Mouse (Mus musculus) heart, embryonic 13.5 days (tissue): ENCODE results near the gene Zic4. TPM values are rescaled to one million over a fixed set of nuclear protein-coding genes. Genes with fewer than 3 reads are reported as not detected.

ENCODE experiments used
- ATAC-seq: fragments of 200-750 bp; cut with Nextera tagmentation; 2 replicates; pipeline ENCODE4 v1.8.0; 2017; ENCODE audit warnings: moderate TSS enrichment; ENCODE audit not compliant: insufficient number of reproducible peaks, low FRiP score, low TSS enrichment; ENCODE audit errors: extremely low read depth
- H3K27ac ChIP-seq: fragments of 300-500 bp; sonication (generic); replicated peaks from 2 replicates; pipeline ENCODE4 v1.5.1; 2015; ENCODE audit warnings: moderate library complexity, mild to moderate bottlenecking, inconsistent platforms
- H3K27me3 ChIP-seq: fragments of 300-500 bp; sonication (generic); replicated peaks from 2 replicates; pipeline ENCODE4 v1.6.1; 2015; ENCODE audit warnings: mild to moderate bottlenecking, inconsistent platforms
- H3K36me3 ChIP-seq: fragments of 300-500 bp; sonication (generic); 2 replicates; pipeline ENCODE4 v1.6.1; 2015; ENCODE audit warnings: mild to moderate bottlenecking, inconsistent platforms
- H3K4me1 ChIP-seq: fragments of 300-500 bp; sonication (generic); 2 replicates; pipeline ENCODE4 v1.6.1; 2015; ENCODE audit warnings: inconsistent platforms
- H3K4me2 ChIP-seq: fragments of 300-500 bp; sonication (generic); 2 replicates; pipeline ENCODE4 v1.6.1; 2015; ENCODE audit warnings: inconsistent platforms, mild to moderate bottlenecking, moderate library complexity
- H3K4me3 ChIP-seq: fragments of 300-500 bp; sonication (generic); 2 replicates; pipeline ENCODE4 v1.5.1; 2015; ENCODE audit warnings: moderate library complexity, mild to moderate bottlenecking, inconsistent platforms
- H3K9ac ChIP-seq: fragments of 300-500 bp; sonication (generic); 2 replicates; pipeline ENCODE4 v1.6.1; 2015; ENCODE audit warnings: inconsistent platforms, mild to moderate bottlenecking, moderate library complexity
- H3K9me3 ChIP-seq: fragments of 300-500 bp; sonication (generic); 2 replicates; pipeline ENCODE4 v1.6.1; 2016; ENCODE audit warnings: inconsistent platforms
- WGBS: fragments of 180-500 bp; shearing (Covaris S2); methylation state at CpG from one replicate; pipeline ENCODE4 v1.1.7; 2015; ENCODE audit warnings: mixed read lengths; 5-methylcytosine and 5-hydroxymethylcytosine counted together
- polyA plus RNA-seq: library from polyadenylated mRNA; unstranded; fragments of >200 nt; fragmentation: Nextera tagmentation; extraction: Ambion mirVana; gene quantifications from 2 replicates; pipeline ENCODE4 v1.2.1, GENCODE M21; 2015

Gene Zic4
- not detected in 2 replicates for polyA plus RNA-seq

DNA sequence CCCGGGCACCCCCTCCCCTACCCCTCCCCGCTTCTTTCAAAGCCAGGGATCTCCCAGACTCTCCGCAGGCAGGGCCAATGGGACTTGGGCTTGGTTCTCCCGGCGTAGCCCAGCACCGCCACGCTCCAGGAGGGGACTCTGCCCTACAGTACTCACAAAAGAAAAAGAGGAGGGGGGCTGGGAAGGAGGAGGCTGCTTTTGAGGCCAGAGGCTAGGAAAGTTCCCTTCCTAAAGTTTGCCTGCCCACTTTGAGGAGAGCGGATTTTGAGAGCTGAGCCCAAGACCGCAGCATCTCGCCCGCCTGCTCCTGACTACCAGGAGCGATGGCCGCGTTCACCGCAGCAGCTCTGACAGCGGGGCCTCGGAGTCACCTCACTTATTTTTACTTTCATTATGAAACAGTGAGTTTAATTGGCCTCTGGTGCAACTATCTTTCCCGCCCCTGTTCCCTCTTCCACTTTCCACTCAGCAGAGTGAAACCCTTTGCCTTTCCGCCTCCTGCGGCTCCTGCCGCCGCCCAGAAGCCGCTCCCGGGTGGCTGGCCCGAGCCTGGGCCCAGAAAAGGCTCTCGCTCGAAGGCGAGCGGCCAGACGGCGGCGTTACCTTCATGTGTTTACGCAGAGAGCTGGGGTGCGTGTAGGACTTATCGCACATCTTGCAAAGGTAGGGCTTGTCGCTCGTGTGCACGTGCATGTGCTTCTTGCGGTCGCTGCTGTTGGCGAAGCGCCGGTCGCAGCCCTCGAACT, at the start of gene Zic4:
Gene Zic4, plus strand, starts transcription at position 558 of the 746 bp plus-strand sequence.
- Histone ChIP-seq H3K27me3 (peaks cover 92% of the 10 kb centered on the region), H3K4me3 (peak within 1 kb of the TSS; percentile 51), H3K9ac (peak within 1 kb of the TSS; percentile 8; the same call in 1 of the 2 replicates), H3K4me2 (peak within 1 kb of the TSS; percentile 67), H3K9me3 (no peaks in the 10 kb centered on the region), H3K27ac (no peak within 1 kb of the TSS), H3K36me3 (no peaks in the 10 kb centered on the region), H3K4me1 (peaks cover 27% of the 10 kb centered on the region)
- no peak for ATAC-seq
- WGBS: under 1% methylated on average over 45 of the region's 45 CpGs

DNA sequence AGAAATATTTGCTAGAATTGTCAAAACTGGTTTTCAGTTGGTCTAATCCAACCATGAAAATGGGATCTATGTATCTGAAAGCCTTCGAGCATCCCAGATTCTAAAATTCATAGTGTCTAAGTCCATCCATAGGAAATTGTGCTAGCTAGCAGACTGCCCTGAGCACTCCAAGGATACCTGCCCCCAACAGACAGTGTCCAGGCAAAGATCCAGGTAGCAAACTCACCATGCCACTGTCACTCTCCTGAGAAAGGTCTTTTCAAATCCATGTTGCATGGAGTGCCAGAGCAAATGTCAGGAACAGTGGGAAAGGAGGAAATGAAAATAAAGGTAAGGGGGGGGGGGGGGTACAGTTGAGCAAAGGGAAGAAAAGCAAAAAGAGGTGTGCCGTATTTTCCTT, 14.6 kb upstream of the Zic4 start:
- Histone ChIP-seq H3K27me3 (peaks cover 52% of the 10 kb centered on the region), H3K4me3 (no peak overlapping the region), H3K36me3 (no peaks in the 10 kb centered on the region), H3K4me1 (no peaks in the 10 kb centered on the region), H3K9me3 (no peaks in the 10 kb centered on the region), H3K27ac (no peak overlapping the region), H3K9ac (no peak overlapping the region), H3K4me2 (no peak overlapping the region)
- WGBS: 63% methylated on average over 2 of the region's 2 CpGs
- no peak for ATAC-seq

GRCm38 (mm10) chr9:91348746-91349145, 13.5 kb upstream of the Zic4 start:
- peaks cover 64% of the 10 kb centered on the region for H3K27me3 ChIP-seq

DNA sequence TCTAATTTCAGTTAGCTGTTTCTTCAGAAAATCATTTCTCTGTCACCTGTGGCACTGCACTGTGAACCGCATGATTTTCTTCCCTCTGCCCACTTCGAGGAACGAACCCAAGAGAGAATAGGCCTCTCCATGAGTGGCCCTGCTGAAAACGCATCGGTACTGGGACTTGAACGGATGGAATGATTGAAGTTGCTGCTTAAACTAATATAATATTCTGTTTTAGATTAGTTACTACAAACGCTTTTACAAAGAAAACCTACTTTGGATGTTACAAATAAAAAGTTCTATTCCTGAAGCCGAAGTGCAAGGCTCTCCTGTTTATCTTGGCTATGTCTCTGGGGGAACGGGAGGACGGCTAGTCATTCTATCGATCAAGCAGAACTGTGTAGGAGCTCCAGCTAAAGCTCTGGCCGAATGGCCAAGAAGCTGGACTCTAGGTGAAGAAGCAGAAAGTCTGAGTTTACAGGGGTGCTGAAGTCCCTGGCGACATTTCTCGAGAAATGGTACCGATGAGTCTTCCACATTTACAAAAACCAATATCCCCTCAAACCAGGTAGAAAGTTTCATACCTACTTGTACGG, 11.9 kb upstream of the Zic4 start:
- 2% methylated on average over 16 of the region's 16 CpGs for WGBS
- no peak overlapping the region for H3K4me2 ChIP-seq

More at GRCm38 (mm10) chr9:91348746-91349145, 13.5 kb upstream of the Zic4 start:
- H3K9ac ChIP-seq: no peak overlapping the region
- no peak for ATAC-seq
- no peaks in the 10 kb centered on the region for H3K9me3 ChIP-seq
- H3K36me3 ChIP-seq: no peaks in the 10 kb centered on the region
- no peak overlapping the region for H3K27ac ChIP-seq
- no peak overlapping the region for H3K4me2 ChIP-seq
- 39% methylated on average over 1 of the region's 1 CpGs for WGBS
- no peaks in the 10 kb centered on the region for H3K4me1 ChIP-seq
- H3K4me3 ChIP-seq: no peak overlapping the region

GRCm38 (mm10) chr9:91350861-91351291, 11.3 kb upstream of the Zic4 start:
- ATAC-seq: no peak
- WGBS: 1% methylated on average over 14 of the region's 14 CpGs
- Histone ChIP-seq H3K4me1 (peaks cover 8% of the 10 kb centered on the region), H3K9me3 (no peaks in the 10 kb centered on the region), H3K4me2 (no peak overlapping the region), H3K9ac (no peak overlapping the region), H3K4me3 (0 out of 2 replicates have a peak overlapping the region, but pooled peaks have one; percentile 11), H3K27me3 (peaks cover 81% of the 10 kb centered on the region), H3K27ac (no peak overlapping the region), H3K36me3 (no peaks in the 10 kb centered on the region)

More for the DNA sequence above, 11.9 kb upstream of the Zic4 start:
- ATAC-seq: no peak
- Histone ChIP-seq H3K4me1 (0 out of 2 replicates have a peak, but pooled peaks cover 2% of the 10 kb centered on the region), H3K9ac (no peak overlapping the region), H3K36me3 (no peaks in the 10 kb centered on the region), H3K9me3 (no peaks in the 10 kb centered on the region), H3K4me3 (no peak overlapping the region), H3K27me3 (peaks cover 75% of the 10 kb centered on the region), H3K27ac (no peak overlapping the region)

- WGBS: 4% methylated on average over 5 of the region's 5 CpGs
- Histone ChIP-seq H3K9me3 (no peaks in the 10 kb centered on the region), H3K4me2 (no peak overlapping the region), H3K4me1 (peaks cover 9% of the 10 kb centered on the region), H3K9ac (no peak overlapping the region), H3K27me3 (peaks cover 86% of the 10 kb centered on the region), H3K36me3 (no peaks in the 10 kb centered on the region), H3K27ac (no peak overlapping the region), H3K4me3 (no peak overlapping the region)
- ATAC-seq: no peak
Observed at GRCm38 (mm10) chr9:91351361-91351760, 10.9 kb upstream of the Zic4 start.

DNA sequence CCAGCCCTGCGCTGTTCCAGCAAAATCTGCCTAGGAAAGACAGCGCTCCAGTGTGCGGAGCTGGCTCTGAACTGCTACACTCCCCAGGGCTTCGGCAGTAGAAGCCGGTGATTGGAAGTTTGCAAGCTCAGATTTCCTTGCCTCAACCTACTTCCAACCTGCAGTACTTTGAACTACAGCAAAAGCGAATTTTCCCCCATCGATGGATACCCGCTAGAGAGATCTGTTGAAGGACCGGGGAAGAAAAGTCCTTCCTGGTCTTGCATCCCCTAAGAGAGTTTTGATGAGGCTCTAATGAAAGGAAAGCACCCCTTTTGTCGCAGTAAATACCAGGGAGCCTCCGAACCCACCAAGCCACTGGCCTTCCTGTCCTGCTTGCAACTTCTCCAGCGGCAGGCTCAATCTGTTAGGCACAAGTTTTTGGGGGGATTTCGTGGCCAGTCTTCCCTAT, 10.2 kb upstream of the Zic4 start:
- Histone ChIP-seq H3K4me1 (peaks cover 9% of the 10 kb centered on the region), H3K9me3 (no peaks in the 10 kb centered on the region), H3K4me3 (no peak overlapping the region), H3K36me3 (no peaks in the 10 kb centered on the region), H3K27ac (no peak overlapping the region), H3K4me2 (no peak overlapping the region), H3K9ac (no peak overlapping the region), H3K27me3 (peaks cover 88% of the 10 kb centered on the region)
- WGBS: 3% methylated on average over 13 of the region's 13 CpGs
- no peak for ATAC-seq

DNA sequence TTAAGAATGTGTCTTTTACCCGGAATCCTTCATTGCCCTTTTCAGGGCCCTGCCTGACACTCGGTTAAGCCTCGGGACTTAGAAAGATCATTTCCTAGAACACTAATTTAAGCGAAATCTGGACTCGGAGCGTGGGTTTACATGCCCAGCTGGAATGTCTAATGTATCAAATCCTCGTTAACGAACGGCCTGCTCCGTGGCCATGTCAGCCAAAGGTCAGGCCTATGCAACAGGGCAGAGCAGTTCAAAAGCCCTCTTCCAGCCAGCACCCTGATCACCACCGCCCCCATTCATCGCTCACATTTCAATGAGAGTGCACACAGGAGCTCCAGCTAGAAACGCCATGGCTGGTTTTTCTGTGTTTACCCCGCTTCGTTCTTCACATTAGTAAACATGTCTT, 9.4 kb upstream of the Zic4 start:
- Histone ChIP-seq H3K9me3 (no peaks in the 10 kb centered on the region), H3K27ac (no peak overlapping the region), H3K4me3 (no peak overlapping the region), H3K4me2 (no peak overlapping the region), H3K9ac (no peak overlapping the region), H3K27me3 (peaks cover 91% of the 10 kb centered on the region), H3K36me3 (no peaks in the 10 kb centered on the region), H3K4me1 (peaks cover 9% of the 10 kb centered on the region)
- 2% methylated on average over 15 of the region's 15 CpGs for whole genome bisulfite sequencing
- no peak for ATAC-seq

DNA sequence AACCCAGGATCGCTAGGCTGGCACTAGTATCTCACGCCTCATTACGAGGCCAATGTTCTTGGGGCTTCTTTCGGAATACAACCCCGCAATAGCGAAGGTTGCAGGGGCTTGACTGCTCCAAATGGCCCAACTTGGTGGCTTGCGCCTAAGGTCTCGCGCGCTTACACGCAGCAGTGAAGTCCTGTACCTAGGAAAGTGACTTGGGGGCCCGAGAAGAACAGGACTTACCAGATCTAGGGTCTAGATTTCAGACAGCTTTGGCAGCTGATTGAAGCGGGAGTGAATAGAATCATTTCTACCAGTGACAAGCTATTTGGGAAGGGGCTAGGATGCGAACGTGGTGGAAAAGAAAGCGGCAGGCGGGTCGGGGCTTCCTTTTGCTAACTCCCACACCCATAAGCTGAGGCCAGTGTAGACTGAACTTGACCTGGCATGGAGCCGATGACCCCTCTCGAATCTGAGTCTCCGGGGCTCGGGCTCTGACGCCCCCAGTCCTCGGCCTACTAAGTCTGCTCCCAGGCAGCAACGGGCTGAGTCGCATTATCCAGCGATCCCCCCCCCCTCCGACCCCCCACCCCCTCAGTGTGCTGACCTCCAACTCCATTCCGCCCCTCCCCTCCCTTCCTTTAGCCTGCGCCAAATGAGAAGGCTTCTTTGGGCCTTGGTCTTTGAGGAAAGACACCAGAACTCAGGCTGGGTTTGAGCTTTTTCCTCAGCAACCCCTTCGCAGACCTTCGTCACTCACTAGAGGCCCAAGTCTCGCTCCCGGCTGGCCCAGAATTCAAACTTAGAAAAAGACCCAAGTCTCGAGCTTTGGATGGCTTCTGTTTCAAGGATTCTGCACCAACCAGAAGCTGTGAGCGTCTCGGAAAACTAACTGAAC, 8.4 kb upstream of the Zic4 start:
- H3K4me1 ChIP-seq: peaks cover 9% of the 10 kb centered on the region
- H3K9me3 ChIP-seq: no peaks in the 10 kb centered on the region
- WGBS: 5% methylated on average over 36 of the region's 37 CpGs
- H3K27me3 ChIP-seq: peaks cover 92% of the 10 kb centered on the region
- ATAC-seq: no peak
- no peak overlapping the region for H3K4me3 ChIP-seq
- H3K27ac ChIP-seq: no peak overlapping the region
- H3K4me2 ChIP-seq: no peak overlapping the region
- H3K36me3 ChIP-seq: no peaks in the 10 kb centered on the region
- no peak overlapping the region for H3K9ac ChIP-seq

DNA sequence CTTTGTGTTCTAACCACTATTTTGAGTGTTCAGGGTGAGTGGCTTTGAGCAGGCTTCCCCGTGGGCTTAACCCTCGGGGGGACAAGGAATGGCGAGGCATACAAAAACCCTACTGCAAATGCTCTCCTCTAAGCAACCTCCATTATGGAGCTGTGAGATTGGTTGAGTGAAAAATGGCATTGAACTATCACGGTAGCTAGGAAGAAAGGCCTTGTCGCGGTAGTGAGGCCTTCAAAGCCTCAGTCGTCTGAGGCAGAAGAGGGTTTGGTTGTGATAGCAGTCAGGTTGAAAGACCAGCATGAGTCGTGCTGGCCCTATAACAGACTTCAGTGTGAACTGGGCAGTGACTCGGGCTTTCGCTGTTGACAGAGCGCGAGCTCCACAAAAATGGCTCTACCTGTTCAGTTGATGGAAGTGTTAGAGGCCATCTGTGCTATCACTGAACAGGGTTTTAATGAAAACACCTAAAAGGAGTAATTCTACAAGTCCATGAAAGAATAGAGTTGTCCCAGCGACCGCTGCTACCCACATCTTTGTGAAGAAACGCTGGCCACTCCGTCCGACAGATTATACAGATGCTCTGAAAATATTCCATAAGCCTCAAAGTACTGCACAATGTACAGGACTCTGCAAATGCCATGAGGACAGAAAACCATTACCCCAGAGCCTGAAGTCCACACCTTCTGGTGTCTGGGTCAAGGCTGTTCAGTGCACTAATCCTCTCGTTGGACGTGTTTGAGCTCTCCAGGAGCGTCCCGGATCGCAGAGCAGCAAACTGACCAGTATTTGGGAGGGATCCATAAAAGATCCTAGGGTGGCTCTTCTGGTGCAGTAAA, 7.6 kb upstream of the Zic4 start:
- Histone ChIP-seq H3K4me2 (no peak overlapping the region), H3K9ac (no peak overlapping the region), H3K27me3 (peaks cover 95% of the 10 kb centered on the region), H3K27ac (no peak overlapping the region), H3K36me3 (no peaks in the 10 kb centered on the region), H3K9me3 (no peaks in the 10 kb centered on the region), H3K4me1 (peaks cover 9% of the 10 kb centered on the region), H3K4me3 (no peak overlapping the region)
- no peak for ATAC-seq
- WGBS: 7% methylated on average over 22 of the region's 22 CpGs
